Mouse (Mus musculus): ENCODE measurements around the gene Recql5.

- TF ChIP-seq POLR2A (IDR thresholded peaks at IDR 0.05; ENCODE audit: borderline replicate concordance, extremely low read depth, insufficient read depth, insufficient read length, poor library complexity, severe bottlenecking): no peak
- TF ChIP-seq CTCF (IDR thresholded peaks at IDR 0.05; ENCODE audit: borderline replicate concordance, extremely low read depth, insufficient read depth, insufficient read length): no peak
Observed at GRCm38 (mm10) chr11:115845819-115846218, 87.5 kb downstream of the Recql5 start.

Measured in brain, embryonic 14.5 days (tissue).